Mouse (Mus musculus): ENCODE measurements at regions not wholly inside any gene's neighbourhood (a gene's known extent, or its start where the extent isn't known, plus 50 kb on each side); places are given as distances from the start of the nearest gene placed in this dataset.

DNA sequence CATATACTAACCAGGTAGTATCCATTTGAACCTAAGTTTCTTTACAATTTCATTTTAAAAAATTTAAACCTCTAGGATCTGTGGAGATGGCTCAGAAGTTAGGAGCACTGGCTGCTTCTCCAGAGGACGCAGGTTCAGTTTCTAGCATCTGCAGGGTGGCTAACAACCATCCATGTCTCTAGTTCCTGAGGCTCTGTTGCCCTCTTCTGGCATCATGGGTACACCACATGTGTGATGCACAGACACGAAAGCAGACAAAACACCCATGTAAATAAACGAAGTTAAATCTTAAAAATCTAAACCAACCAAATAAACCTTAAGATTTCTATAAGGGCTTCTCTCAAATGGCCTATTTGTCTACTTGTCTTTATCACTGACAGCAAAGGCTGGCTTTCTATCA is 157.6 kb upstream of the Nr5a2 start:
- TF ChIP-seq GATA1 (IDR thresholded peaks at IDR 0.05; ENCODE audit: borderline replicate concordance, low read length) (no peak), FLI1 (IDR thresholded peaks at IDR 0.05; ENCODE audit: low read length) (no peak)
